Mouse (Mus musculus): ENCODE results near the gene Lrrc45. TPM values are rescaled to one million over a fixed set of nuclear protein-coding genes. Genes with fewer than 3 reads are reported as not detected.
"Not testable (repeated sequence)": the region's sequence is repeated elsewhere in the genome, so short reads cannot be mapped to it uniquely, and the experiment has no call there.

Gene Lrrc45
- polyA plus RNA-seq, 1 experiment from 2014 or later = 50.4 TPM

GRCm38 (mm10) chr11:120767023-120767422 is 53.3 kb downstream of the Lrrc45 start:
- ATAC-seq (ENCODE audit: low FRiP score, low TSS enrichment); H3K27me3 ChIP-seq (ENCODE audit: control insufficient read depth, insufficient read depth, low read length): not testable (repeated sequence)
- 79% methylated on average over 4 of the region's 7 CpGs for WGBS

DNA sequence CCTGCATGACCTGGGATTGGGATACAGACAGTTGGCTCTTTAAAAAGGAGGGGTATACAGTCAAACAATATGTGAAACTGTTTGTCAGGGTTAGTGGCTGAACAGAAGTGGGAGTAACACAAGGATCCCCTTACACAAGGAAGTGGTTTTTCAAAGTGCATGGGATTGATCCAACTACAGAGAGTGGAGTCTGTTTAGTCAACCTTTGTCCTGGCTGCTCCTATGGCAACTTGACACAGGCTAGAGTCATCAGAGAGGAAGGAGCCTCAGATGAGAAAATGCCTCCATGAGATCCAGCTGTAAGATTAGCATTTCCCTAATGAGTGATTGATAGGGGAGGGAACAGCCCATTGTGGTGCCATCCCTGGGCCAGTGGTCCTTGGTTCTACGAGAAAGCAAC is 54.5 kb downstream of the Lrrc45 start:
- Histone ChIP-seq H3K27ac (replicated peaks; ENCODE audit: low read depth, low read length) (no peak overlapping the region), H3K9ac (replicated peaks; ENCODE audit: low read length) (no peak overlapping the region), H3K4me2 (ENCODE audit: low read length) (no peak overlapping the region), H3K4me3 (replicated peaks; ENCODE audit: low read depth, low read length) (no peak overlapping the region), H3K9me3 (ENCODE audit: control insufficient read depth, low read length) (no peaks in the 10 kb centered on the region), H3K4me1 (ENCODE audit: control insufficient read depth, insufficient read depth, low read length) (no peaks in the 10 kb centered on the region), H3K27me3 (ENCODE audit: control insufficient read depth, insufficient read depth, low read length) (no peaks in the 10 kb centered on the region), H3K36me3 (ENCODE audit: control insufficient read depth, insufficient read depth, low read length) (no peaks in the 10 kb centered on the region)
- DNase-seq = no peak
- no peak for ATAC-seq (ENCODE audit: low FRiP score, low TSS enrichment)
- 68% methylated on average over 1 of the region's 1 CpGs for WGBS

More at GRCm38 (mm10) chr11:120767023-120767422, 53.3 kb downstream of the Lrrc45 start:
- H3K9ac ChIP-seq (replicated peaks; ENCODE audit: low read length); H3K4me2 ChIP-seq (ENCODE audit: low read length); H3K27ac ChIP-seq (replicated peaks; ENCODE audit: low read depth, low read length); H3K4me3 ChIP-seq (replicated peaks; ENCODE audit: low read depth, low read length); DNase-seq; H3K9me3 ChIP-seq (ENCODE audit: control insufficient read depth, low read length); H3K36me3 ChIP-seq (ENCODE audit: control insufficient read depth, insufficient read depth, low read length); H3K4me1 ChIP-seq (ENCODE audit: control insufficient read depth, insufficient read depth, low read length): not testable (repeated sequence)

Other genes with a start within 250 kb of the Lrrc45 start
- 48.8 and 56.9 TPM in 2 replicates for gene Arl16, start 246.3 kb upstream of the Lrrc45 start, polyA plus RNA-seq (2014; fragmentation: Nextera tagmentation; extraction: Ambion mirVana)
- gene Mrpl12, start 229.3 kb upstream of the Lrrc45 start, polyA plus RNA-seq (2014; fragmentation: Nextera tagmentation; extraction: Ambion mirVana) = 113 and 151 TPM in 2 replicates
- 23.6 and 28.4 TPM in 2 replicates for gene Slc25a10, start 222.1 kb upstream of the Lrrc45 start, polyA plus RNA-seq (2014; fragmentation: Nextera tagmentation; extraction: Ambion mirVana)
- gene Gcgr, start 183.2 kb upstream of the Lrrc45 start, polyA plus RNA-seq (2014; fragmentation: Nextera tagmentation; extraction: Ambion mirVana) = 0.18 and 0.21 TPM in 2 replicates
- 268 and 318 TPM in 2 replicates for gene Mcrip1, start 164.2 kb upstream of the Lrrc45 start, polyA plus RNA-seq (2014; fragmentation: Nextera tagmentation; extraction: Ambion mirVana)
- not detected in 2 replicates for gene Ppp1r27, start 162.8 kb upstream of the Lrrc45 start, polyA plus RNA-seq (2014; fragmentation: Nextera tagmentation; extraction: Ambion mirVana)
- 241 and 300 TPM in 2 replicates for gene P4hb, start 140.7 kb upstream of the Lrrc45 start, polyA plus RNA-seq (2014; fragmentation: Nextera tagmentation; extraction: Ambion mirVana)
- gene Arhgdia, start 132.3 kb upstream of the Lrrc45 start, polyA plus RNA-seq (2014; fragmentation: Nextera tagmentation; extraction: Ambion mirVana) = 353 and 438 TPM in 2 replicates
- gene Alyref, start 115.6 kb upstream of the Lrrc45 start, polyA plus RNA-seq (2014; fragmentation: Nextera tagmentation; extraction: Ambion mirVana) = 277 and 282 TPM in 2 replicates
- gene Anapc11, start 115.5 kb upstream of the Lrrc45 start, polyA plus RNA-seq (2014; fragmentation: Nextera tagmentation; extraction: Ambion mirVana) = 210 and 266 TPM in 2 replicates
- gene Npb, start 105.4 kb upstream of the Lrrc45 start, polyA plus RNA-seq (2014; fragmentation: Nextera tagmentation; extraction: Ambion mirVana) = 0.77 and 0.82 TPM in 2 replicates
- gene Pcyt2, start 96.0 kb upstream of the Lrrc45 start, polyA plus RNA-seq (2014; fragmentation: Nextera tagmentation; extraction: Ambion mirVana) = 148 and 181 TPM in 2 replicates
- gene Sirt7, start 88.7 kb upstream of the Lrrc45 start, polyA plus RNA-seq (2014; fragmentation: Nextera tagmentation; extraction: Ambion mirVana) = 38.4 and 39.5 TPM in 2 replicates
- 37.4 and 42.5 TPM in 2 replicates for gene Mafg, start 80.3 kb upstream of the Lrrc45 start, polyA plus RNA-seq (2014; fragmentation: Nextera tagmentation; extraction: Ambion mirVana)
- gene Pycr1, start 70.2 kb upstream of the Lrrc45 start, polyA plus RNA-seq (2014; fragmentation: Nextera tagmentation; extraction: Ambion mirVana) = 17.0 and 18.5 TPM in 2 replicates
- gene Myadml2, start 65.8 kb upstream of the Lrrc45 start, polyA plus RNA-seq (2014; fragmentation: Nextera tagmentation; extraction: Ambion mirVana) = 0.51 and 1.5 TPM in 2 replicates
- 0.59 and 1.3 TPM in 2 replicates for gene Notum, start 52.8 kb upstream of the Lrrc45 start, polyA plus RNA-seq (2014; fragmentation: Nextera tagmentation; extraction: Ambion mirVana)
- gene Aspscr1, start 41.0 kb upstream of the Lrrc45 start, polyA plus RNA-seq (2014; fragmentation: Nextera tagmentation; extraction: Ambion mirVana) = 136 and 141 TPM in 2 replicates
- gene Cenpx, start 187 bp upstream of the Lrrc45 start, polyA plus RNA-seq (2014; fragmentation: Nextera tagmentation; extraction: Ambion mirVana) = 99.1 and 105 TPM in 2 replicates
- 113 and 646 TPM in 2 replicates for gene Rac3, start 7.5 kb downstream of the Lrrc45 start, polyA plus RNA-seq (2014; fragmentation: Nextera tagmentation; extraction: Ambion mirVana)
- 6.0 and 8.6 TPM in 2 replicates for gene Dcxr, start 13.4 kb downstream of the Lrrc45 start, polyA plus RNA-seq (2014; fragmentation: Nextera tagmentation; extraction: Ambion mirVana)
- gene Cbr2, start 18.2 kb downstream of the Lrrc45 start, polyA plus RNA-seq (2014; fragmentation: Nextera tagmentation; extraction: Ambion mirVana) = 0.51 TPM in 1 of 2 replicates, not detected in the other
- 2.0 and 2.2 TPM in 2 replicates for gene Hmga1b, start 48.9 kb downstream of the Lrrc45 start, polyA plus RNA-seq (2014; fragmentation: Nextera tagmentation; extraction: Ambion mirVana)
- 83.9 and 102 TPM in 2 replicates for gene Rfng, start 70.3 kb downstream of the Lrrc45 start, polyA plus RNA-seq (2014; fragmentation: Nextera tagmentation; extraction: Ambion mirVana)
- gene Gps1, start 70.3 kb downstream of the Lrrc45 start, polyA plus RNA-seq (2014; fragmentation: Nextera tagmentation; extraction: Ambion mirVana) = 303 and 316 TPM in 2 replicates
- gene Dus1l, start 82.5 kb downstream of the Lrrc45 start, polyA plus RNA-seq (2014; fragmentation: Nextera tagmentation; extraction: Ambion mirVana) = 39.4 and 48.0 TPM in 2 replicates
- gene Fasn, start 110.6 kb downstream of the Lrrc45 start, polyA plus RNA-seq (2014; fragmentation: Nextera tagmentation; extraction: Ambion mirVana) = 120 and 124 TPM in 2 replicates
- 5.5 and 7.0 TPM in 2 replicates for gene Ccdc57, start 218.9 kb downstream of the Lrrc45 start, polyA plus RNA-seq (2014; fragmentation: Nextera tagmentation; extraction: Ambion mirVana)
- 3.4 and 4.8 TPM in 2 replicates for gene Slc16a3, start 234.6 kb downstream of the Lrrc45 start, polyA plus RNA-seq (2014; fragmentation: Nextera tagmentation; extraction: Ambion mirVana)

Measured in midbrain, embryonic 14.5 days (tissue).